Mouse (Mus musculus): ENCODE data around the gene Lrrc20. TPM values are rescaled to one million over a fixed set of nuclear protein-coding genes. Genes with fewer than 3 reads are reported as not detected.

The Lrrc20 gene
- total RNA-seq, 2 experiments from 2014 or later = 12.2 to 13.8 TPM

GRCm38 (mm10) chr10:61512215-61512889 lies 36.8 kb downstream of the Lrrc20 start:
- DNase-seq (ENCODE audit: low spot score in 2 of 2) = no peak

GRCm38 (mm10) chr10:61516866-61517265 lies 41.3 kb downstream of the Lrrc20 start:
- DNase-seq (ENCODE audit: low spot score in 2 of 2) = no peak

GRCm38 (mm10) chr10:61517296-61518071 lies 41.9 kb downstream of the Lrrc20 start:
- DNase-seq (ENCODE audit: low spot score in 2 of 2) = no peak

- no peak for DNase-seq (ENCODE audit: low spot score in 2 of 2)
These were observed 42.7 kb downstream of the Lrrc20 start for GRCm38 (mm10) chr10:61518320-61518719.

- no peak for DNase-seq (ENCODE audit: low spot score in 2 of 2)
These were observed 43.9 kb downstream of the Lrrc20 start for GRCm38 (mm10) chr10:61519491-61519890.

- DNase-seq (ENCODE audit: low spot score in 2 of 2) = no peak
These were observed 45.1 kb downstream of the Lrrc20 start for GRCm38 (mm10) chr10:61520714-61521113.

GRCm38 (mm10) chr10:61530936-61531335 lies 55.3 kb downstream of the Lrrc20 start:
- no peak for DNase-seq (ENCODE audit: low spot score in 2 of 2)

- no peak for DNase-seq (ENCODE audit: low spot score in 2 of 2)
These were observed 57.7 kb downstream of the Lrrc20 start for GRCm38 (mm10) chr10:61533285-61533684.

GRCm38 (mm10) chr10:61534371-61535101 lies 58.9 kb downstream of the Lrrc20 start:
- no peak for DNase-seq (ENCODE audit: low spot score in 2 of 2)

GRCm38 (mm10) chr10:61535441-61535840 lies 59.8 kb downstream of the Lrrc20 start:
- DNase-seq (ENCODE audit: low spot score in 2 of 2) = no peak

- DNase-seq (ENCODE audit: low spot score in 2 of 2) = peak; percentile 47 to 69
These were observed 60.8 kb downstream of the Lrrc20 start for GRCm38 (mm10) chr10:61536130-61537035.

GRCm38 (mm10) chr10:61537036-61537380 lies 61.4 kb downstream of the Lrrc20 start:
- no peak for DNase-seq (ENCODE audit: low spot score in 2 of 2)

GRCm38 (mm10) chr10:61538446-61538845 lies 62.8 kb downstream of the Lrrc20 start:
- DNase-seq (ENCODE audit: low spot score in 2 of 2) = no peak

- no peak for DNase-seq (ENCODE audit: low spot score in 2 of 2)
These were observed 68.7 kb downstream of the Lrrc20 start for GRCm38 (mm10) chr10:61544127-61544862.

- DNase-seq (ENCODE audit: low spot score in 2 of 2) = no peak
These were observed 69.3 kb downstream of the Lrrc20 start for GRCm38 (mm10) chr10:61544863-61545240.

- no peak for DNase-seq (ENCODE audit: low spot score in 2 of 2)
These were observed 74.5 kb downstream of the Lrrc20 start for GRCm38 (mm10) chr10:61550106-61550505.

GRCm38 (mm10) chr10:61555155-61555554 lies 79.6 kb downstream of the Lrrc20 start:
- DNase-seq (ENCODE audit: low spot score in 2 of 2) = no peak

- DNase-seq (ENCODE audit: low spot score in 2 of 2) = no peak
These were observed 83.0 kb downstream of the Lrrc20 start for GRCm38 (mm10) chr10:61558631-61559030.

- no peak for DNase-seq (ENCODE audit: low spot score in 2 of 2)
These were observed 83.9 kb downstream of the Lrrc20 start for GRCm38 (mm10) chr10:61559544-61559943.

- no peak for DNase-seq (ENCODE audit: low spot score in 2 of 2)
These were observed 87.9 kb downstream of the Lrrc20 start for GRCm38 (mm10) chr10:61563550-61563949.

Data from adrenal gland, postnatal 4 days (tissue).